Mouse (Mus musculus) gastrocnemius, postnatal 25 days (tissue): ENCODE measurements around the gene Rapgef3. TPM values are rescaled to one million over a fixed set of nuclear protein-coding genes. Genes with fewer than 3 reads are reported as not detected.

Experiments used
- DNase-seq: peaks from one replicate; pipeline ENCODE4 v3.0.0; 2022
- long read RNA-seq, 2 experiments: library from polyadenylated mRNA; stranded (forward); transcript quantifications; one replicate each; pipeline ENCODE4 v2.0.0; 2021
- total RNA-seq, 2 experiments: library from RNA; stranded (reverse); gene quantifications; 1 replicate in 1 of 2; 2 replicates in 1 of 2; pipeline ENCODE4 v1.2.3; 2021

Gene Rapgef3
- 1 to 10 TPM; 3.7 to 8.1 TPM for total RNA-seq
- long read RNA-seq, experiment 1, partial matches to known transcripts: 0 of 2 reads
- long read RNA-seq, experiment 1, other reads (novel, unspliced or antisense): 2 of 2 reads
- long read RNA-seq, experiment 2, full-length matches to known transcripts: 3 of 5 reads
- long read RNA-seq, experiment 2, partial matches to known transcripts: 1 of 5 reads
- long read RNA-seq, experiment 2, other reads (novel, unspliced or antisense): 1 of 5 reads

DNA sequence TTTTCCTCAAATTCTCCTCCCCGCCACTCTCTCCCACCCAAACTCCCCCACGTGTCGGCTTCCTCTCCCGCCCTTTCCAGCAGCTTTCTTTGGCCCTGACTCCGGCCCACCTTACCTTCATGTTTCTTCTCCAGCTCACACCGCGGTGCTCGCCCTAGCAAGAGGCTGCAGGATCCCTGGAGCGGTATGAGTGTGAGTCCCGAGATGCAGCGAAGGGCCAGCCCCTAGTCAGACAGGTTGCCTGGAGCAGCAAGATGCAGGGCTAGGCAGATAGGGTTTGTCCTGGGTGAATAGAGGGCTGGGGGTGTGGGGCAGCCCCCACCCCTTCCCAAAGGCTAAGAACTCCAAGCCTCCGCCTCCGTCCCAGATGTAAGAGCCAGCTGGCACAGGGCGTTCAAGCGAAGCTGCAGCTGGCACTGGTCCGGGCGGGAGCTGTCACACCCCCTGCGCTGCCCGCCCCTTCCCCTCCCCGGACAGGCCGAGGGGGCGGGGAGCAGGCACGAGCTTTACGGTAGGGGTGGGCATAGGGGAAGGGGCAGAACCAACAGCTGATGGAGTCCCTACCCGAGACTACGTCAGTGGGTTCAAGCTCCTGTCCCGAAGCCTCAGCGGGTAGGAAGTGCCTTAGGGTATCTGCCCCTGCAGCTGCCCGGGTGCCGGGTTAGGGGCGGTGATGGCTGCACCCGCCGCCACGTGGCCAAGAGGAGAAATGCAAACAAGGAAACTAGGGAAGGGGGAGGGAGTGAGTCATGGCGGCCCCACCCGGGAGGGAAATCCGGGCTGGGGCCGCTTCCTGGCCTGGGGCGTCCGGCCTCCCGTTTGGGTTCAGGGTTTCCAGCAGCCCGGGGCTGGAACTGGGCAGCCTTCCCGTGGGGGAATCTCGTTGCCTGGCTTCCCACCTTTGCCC lies at the start of gene Rapgef3:
Rapgef3 (minus strand) TSS at position 693 of the 907 bp plus-strand sequence.
- peak; percentile 88 for DNase-seq

DNA sequence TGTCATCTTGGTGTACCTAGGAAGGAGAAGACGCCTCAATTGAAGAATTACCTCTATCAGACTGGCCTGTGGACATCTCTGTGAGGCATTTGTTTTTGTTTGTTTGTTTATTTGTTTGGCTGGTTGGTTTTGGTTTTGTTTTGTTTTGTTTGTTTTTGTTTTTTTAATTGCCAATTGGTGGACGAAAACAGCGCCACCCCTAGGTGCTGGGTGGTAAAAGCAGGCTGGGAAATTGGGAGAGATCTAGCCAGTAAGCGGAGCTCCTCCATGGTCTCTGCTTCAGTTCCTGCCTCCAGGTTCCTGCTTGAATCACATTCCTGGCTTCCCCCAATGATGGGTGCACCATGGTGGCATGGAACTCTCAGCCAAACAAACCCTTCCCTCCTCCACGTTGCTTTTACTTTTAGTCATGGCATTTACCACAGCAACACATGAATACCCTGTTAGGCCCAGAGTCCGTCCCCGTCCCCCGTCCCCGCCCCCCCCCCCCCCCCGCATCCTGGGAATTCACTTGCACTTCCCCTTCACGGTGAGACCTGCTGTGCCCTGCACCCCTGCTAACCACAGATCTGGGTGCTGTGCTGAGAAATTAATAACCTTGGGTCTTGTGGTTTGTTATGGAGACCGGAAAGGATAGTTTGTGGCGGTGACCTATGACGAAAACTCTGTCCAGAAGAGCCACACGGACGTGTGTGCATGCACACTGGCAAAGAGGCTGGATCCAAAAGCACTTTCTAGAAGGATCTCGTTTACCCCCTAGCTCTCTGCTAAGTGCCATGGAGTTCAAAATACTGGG lies 48.6 kb upstream of the Rapgef3 start:
- DNase-seq: no peak

DNA sequence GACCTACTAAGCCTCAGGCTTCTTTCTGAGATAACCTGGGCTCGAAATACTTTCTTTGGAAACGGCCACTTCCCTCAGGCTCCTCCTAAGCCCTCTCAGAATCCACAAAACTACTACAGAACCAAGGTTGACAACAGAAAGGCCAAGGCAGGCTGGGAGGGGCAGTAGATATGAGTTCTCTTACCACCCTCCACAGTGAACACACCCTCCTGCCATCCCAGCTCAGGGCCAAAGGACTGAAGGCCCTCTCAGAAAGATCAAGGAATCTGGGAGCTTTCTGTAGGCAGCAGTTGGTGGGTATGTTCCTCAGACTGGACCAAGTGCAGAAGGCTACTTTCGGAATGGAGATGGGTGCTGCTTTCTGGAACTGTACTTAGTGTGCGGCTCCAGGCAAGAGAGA lies 47.5 kb upstream of the Rapgef3 start:
- no peak for DNase-seq

DNA sequence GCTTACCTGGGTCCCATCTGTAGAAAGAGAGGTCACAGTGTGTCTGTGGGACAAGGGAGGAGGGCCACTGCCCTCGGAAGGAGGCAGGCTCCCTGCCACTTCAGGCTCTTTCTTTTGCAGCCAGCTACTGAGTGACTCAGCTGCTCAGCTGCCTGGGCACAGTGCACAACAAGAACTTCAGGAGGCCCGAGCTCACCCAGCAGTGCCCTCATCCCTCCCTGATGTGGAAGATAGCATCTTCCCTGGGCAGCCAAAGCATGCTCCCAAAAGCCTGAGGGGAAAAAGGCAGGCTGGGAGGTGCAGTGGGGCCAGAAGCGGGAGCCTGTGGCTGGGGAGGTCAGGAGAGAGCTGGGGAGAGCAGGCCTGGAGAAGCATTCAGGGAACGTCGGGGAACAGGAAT lies 46.9 kb upstream of the Rapgef3 start:
- no peak for DNase-seq

DNA sequence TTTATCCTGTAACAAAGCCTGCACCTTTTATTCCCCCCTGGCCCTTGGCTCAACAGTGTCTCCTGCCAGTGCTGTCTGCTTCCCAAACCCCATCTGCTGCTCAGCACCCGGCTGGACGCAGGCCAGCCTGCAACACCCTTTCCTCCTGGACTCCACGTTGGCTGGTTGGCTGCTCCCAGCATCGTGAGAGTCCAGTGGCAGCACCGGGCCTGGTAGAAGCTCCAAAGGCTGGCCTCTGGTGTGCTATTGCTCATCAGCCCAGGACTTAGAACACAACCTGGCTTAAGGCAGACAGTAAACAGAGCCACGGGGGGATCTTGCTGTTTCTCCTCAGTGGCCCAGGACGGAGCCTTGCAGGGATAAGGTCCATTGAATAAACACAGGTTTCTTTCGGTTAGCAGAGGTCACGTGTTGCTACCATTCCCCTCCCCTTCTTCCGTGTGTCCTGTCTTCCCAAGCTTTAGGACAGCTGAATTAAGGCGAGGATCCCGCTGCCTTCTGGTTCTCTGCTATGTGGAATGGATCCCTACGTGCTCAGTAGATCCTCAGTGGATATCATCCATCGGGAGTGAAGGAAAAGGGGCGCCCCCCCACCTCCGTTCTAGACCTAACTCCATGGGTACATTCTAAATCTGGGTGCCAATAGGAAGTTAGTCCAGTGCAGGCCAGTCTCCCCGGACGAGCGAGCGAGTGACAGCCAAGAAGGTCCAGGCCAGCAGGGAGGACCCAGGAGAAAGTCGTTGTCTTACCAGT lies 45.9 kb upstream of the Rapgef3 start:
- no peak for DNase-seq

DNA sequence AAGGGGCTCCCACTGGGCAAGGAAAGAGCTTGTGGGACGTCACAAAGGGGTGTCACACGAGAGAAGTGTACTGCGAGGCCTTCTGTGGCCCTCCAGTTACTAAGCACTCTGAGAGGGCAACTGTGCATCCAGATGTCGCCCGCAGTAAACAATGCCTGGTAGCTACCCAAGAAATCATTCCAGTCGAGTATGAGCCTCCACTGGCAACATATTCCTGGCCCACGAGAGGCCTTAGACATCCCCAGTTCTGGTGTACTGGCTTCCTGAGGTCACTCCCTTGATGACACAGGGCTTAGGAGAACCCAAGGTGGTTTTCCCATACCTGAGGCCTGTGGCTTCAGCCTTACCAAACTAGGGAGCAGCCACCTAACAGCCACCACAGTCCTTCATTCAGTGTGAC lies 45.1 kb upstream of the Rapgef3 start:
- DNase-seq: no peak

DNA sequence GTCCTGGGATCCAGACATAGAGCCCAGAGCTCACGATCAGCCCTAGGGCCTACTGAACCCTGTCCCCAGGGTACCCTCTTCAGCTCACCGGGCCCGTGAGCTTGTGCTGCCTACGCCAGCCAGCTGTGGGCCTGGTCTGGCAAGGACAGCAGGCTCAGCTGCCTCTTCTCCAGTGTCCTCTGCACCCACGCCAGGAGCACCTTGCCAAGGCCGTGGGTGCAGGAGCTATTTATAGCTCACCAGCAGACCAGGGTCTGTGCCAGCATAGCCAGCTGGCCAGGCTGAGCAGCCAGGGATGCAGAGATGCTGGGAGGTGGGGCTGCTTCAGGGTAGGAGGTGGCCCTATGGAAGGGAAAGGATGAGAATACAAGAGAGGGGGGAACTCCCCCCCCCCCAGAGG lies 44.4 kb upstream of the Rapgef3 start:
- DNase-seq: peak; percentile 92

DNA sequence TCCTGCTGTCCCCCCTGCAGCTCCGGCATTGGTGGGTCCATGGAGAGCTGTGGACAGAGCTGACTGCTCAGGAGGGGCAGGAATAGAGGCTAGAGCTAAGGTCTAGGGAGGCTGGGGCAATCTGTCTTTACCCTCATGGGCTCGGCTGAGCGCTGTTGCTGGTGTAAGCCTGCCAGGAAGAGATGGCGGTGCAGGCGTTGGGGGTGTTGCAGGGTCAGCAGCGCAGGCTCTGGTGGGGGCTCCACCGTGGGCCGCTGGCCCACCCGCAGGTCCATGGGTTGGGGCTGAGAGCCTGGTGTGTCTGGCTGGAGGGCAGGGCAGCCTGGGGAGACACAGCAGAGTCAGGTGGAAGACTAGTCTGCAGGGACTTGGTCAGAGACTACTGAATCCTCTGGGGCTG lies 43.5 kb upstream of the Rapgef3 start:
- no peak for DNase-seq

DNA sequence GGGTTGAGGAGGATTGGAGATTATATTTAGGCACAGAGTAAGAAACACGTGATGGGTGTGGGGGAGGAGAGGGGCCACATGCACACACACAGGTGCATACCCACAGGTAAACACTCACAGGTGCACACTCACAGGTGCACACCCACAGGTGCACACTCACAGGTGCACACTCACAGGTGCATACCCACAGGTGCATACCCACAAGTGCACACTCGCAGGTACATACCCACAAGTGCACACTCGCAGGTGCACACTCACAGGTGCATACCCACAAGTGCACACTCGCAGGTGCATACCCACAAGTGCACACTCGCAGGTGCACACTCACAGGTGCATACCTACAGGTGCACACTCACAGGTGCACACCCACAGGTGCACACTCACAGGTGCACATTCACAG lies 42.6 kb upstream of the Rapgef3 start:
- DNase-seq: no peak

DNA sequence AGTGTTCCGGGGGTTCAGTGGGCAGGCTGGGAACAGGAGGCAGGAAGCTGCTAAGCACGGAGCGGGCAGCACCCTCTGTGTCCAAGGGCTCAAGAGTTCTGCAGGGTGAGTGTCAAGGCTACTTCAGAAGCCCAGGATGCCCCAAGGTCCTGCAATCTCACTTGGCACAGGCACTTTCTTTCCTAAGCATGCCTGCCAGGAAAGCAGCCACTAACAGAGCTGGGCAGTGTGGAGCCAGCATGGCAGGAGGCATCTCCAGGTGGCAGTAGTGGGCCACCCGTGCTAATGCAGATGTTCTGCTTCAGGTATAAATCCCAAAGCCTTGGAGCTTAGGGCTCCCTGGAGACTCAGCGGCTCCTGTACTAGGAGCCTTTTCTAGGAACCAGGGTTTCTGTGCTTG lies 42.2 kb upstream of the Rapgef3 start:
- no peak for DNase-seq

DNA sequence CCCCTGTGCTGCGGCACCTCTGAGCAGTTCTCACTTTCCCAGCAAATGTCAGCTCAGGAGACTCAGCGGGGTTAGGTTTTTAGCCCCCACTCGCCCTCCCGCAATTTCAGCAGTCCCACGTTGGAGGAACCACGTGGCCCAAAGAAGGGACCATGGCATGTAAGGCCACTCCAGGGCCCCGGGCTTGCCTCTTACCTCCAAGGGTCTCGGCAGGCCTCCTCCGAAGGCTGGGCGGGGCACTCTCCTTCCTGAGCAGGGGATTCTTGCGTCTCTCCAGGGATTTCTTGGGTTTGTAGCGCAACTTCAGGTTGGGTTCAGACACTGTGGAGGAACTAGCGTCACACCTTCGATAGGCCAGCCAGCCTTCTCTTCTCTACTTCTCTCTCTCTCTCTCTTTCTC lies 41.4 kb upstream of the Rapgef3 start:
- DNase-seq: no peak

DNA sequence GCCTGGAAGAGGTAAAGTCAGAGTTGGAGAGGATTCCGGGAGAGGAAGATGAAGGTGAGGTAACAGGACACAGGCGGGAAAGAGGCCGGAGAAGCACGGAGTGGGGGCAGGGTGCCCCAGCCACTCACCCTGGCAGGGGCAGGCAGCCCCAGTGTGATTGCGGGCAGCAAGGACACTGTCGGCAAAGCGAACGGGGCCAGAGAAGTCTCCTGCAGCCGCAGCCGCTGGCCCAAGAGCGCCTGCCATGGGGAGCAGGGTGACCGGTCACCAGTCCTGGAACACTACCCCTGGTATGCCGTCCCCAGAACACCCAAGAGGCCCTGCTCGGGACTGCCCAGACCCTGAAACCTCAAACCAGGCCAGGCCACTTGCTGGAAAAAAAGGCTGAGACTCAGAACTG lies 40.8 kb upstream of the Rapgef3 start:
- no peak for DNase-seq

DNA sequence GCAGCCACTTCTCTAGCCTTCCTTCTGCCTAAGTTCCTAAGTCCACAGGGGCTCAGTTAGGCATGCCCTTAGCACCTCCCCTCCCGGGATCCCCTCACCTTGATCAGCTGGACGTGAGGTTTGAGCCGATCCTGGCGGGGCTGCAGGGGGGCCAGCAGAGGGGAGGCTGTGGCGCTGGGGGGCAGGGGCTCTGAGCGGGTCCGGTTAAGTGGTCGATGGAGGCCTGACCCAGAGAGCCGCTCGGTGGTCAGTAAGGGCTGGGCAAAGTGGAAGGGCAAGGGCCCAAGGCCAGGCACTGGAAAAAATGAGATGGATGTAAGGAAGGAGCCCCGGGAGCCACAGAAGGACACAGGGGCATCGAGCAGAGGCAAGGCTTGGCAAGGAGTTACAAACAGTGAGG lies 40.1 kb upstream of the Rapgef3 start:
- no peak for DNase-seq

DNA sequence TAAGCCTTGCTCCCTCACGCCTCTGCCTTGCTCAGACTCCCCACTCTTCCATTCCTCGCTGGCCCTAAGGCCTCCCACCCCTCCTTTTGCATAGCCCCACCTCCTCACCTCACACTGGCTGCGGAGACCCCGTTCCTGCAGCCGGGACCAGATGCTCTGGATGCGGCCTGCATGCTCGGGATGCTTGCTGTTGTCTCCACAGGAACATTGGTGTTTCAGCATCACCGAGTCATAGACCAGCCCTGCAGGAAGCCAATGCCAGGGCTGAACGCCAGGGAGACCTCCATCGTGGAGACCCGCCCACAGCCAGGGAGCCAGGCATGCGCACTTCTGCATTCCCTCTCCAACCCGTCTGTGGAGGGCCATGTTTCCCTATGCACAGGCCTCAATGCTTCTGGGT lies 34.8 kb upstream of the Rapgef3 start:
- no peak for DNase-seq

DNA sequence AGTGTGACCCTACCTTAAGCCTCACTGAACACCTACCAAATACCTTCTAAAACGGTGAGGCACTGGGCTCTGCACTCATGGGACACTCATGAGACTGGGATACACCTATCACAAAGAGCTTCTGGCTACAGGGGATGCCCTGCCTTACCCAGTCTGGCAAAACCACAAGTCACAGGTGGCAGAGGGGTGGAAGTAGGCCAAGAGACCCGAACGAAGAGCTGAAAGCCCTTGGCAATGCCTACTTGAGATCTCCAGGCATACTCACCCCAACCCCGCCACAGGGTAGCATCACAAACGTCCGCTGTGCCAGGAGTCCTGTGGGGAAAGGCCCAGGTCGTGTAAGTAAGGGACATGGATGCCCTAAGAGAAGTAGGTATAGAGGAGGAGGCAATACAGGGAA lies 34.0 kb upstream of the Rapgef3 start:
- no peak for DNase-seq

DNA sequence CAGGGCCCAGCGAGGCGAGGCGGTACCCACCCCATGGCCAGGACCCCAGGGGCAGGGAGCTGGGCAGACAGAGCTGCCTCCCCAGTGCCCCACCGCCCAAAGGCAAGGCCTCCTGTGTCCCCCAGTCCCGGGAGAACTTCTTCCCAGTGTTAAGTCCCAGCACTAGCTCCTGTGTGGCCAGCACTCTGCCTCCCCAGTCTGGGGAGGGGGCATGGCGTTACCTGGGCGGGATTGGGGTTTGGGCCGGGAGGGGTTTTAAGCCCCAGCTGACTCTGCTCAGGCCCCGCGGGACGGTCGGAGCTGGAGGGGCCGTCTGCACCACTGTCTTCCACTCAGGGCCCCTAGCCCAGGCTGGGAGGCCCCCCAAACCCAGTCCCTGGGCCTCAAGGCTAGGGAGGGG lies 33.1 kb upstream of the Rapgef3 start:
- no peak for DNase-seq

DNA sequence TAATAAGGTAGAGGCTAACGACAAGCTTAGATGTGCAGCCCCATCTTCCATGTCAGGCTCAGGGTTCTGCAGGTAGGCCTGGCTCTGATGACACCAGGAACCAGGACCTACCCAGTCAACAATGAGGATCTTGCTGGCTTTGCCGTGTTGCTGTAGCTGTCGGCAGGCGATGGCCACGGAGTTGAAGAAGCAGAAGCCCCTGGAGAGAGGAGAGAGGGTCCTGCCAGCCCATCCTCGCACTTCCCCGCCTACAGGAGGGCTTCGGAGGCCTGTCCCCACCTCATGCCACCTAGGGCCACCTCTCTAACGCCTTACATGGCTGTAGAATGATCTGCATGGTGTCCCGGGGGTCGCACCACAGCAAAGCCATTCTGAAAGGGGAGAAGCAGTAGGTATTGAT lies 31.7 kb upstream of the Rapgef3 start:
- DNase-seq: no peak

DNA sequence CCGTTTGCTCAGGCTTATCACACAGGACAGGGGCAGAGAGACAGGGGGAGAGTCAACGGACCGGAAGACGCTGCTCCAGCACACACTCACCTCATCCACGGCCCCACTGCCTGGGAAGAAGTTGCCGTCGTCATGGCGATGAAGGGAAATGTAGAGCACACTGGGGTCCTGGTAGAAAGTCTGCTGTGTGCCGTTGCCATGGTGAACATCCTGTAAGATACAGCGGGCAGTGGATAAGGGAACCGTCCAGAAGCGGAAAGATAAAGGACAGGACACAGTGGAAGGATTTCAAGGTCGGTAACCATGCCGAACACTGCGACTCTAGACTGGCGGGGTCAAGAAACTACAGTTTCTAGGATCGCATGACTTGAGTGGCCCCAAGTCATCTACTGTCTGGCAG lies 30.4 kb upstream of the Rapgef3 start:
- DNase-seq: no peak

DNA sequence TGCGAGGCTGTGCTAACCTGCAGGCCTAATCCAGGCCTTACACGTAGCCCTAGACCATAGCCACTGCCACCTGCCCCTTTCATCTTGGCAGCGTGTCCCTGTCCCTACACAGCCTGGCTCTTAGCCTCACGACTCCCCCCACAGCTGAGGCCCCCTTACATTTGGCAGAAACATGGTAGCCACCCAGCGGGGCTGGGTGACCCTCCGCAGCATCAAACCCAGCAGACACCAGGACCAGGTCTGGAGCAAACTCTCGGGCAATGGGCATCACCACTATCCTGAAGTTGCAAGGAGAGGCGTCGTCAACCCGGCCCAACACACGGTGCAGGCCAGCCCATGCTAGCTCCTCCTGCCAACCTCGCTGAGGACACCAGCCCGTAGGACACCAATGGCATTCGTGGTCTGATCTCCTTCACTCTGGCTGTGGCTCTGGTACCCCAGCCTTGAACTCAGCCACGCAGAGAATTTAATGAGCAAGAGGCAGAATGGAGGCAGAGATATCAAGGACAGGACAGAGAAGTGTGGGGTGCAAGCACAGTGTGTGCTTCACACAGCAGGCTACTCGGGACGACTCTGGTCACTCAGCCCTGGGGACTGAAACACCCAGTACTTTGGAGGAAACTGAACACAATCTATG lies 29.0 kb upstream of the Rapgef3 start:
- no peak for DNase-seq

DNA sequence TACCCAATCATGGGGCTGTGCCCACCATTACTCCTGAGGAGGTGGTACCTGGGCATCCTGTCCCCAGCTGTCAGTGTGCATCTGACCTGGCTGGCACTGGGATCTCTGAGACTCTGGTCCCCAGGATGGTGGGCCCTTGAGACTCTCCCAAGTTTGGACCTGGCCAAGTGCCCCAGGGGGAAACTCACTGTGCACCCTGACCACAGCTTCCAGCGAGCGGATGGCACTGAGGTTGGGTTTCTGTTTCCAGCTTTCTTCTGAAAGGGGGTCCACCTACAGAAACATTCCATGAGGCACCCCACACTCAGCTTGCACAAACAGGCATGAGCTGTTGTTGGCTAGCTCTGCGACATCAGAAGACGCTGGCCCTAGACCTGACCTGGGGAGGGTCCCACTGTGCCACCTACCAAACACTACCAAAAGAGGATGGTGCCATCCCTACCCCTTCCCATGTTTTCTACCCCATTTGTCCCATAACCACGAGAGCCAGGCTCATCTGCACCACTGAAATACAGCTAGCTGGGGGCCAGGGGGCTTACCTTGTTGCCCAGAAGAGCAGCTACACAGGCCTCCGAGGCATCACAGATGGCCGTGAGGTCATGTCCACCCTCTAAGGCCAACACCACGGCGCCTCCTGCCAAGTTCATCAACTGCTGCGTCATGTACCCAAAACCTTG lies 27.9 kb upstream of the Rapgef3 start:
- no peak for DNase-seq

DNA sequence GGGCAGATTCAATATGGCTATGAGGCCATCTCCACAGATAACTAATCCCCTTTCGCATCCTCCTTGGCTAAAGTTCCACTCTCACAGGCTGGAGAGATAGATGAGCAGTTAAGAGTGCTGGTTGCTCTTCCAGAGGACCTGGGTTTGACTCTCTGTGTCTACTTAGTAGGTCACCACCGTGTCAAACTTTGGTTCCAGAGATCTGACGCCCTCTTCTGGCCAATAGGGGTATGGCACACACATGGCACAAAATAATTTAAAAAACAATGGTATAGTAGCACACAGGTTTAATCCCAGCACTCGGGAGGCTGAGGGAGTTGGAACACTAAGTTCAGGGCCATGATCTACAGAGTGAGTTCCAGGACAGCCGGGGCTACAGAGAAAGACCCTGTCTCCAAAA lies 26.5 kb upstream of the Rapgef3 start:
- DNase-seq: no peak
